8 mouse cellular contexts compared by ENCODE assay signal in the genomic region with DNA sequence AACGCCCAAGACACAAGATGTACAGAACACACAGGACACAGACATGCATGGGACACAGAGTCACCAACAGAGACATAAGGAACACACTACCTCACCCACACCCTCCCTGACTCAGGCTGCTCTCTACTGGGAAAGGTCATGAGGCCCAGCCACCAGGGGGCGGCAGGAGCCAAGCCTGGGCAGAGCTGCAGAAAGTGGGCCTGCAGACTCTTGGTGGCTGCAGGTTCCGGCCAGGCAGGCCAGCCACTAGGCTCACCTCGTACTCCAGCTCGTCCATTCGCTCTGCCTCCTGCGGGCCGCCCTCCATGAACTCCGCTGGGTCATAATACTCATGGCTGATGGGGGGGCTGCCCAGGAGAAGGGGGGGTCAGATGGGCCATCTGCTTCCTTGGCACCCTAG. TPM values are rescaled to one million over a fixed set of nuclear protein-coding genes. Genes with fewer than 3 reads are reported as not detected.
DNase-seq lines count a peak whose midpoint lies in the region; ATAC-seq and TF ChIP-seq lines count a peak whose summit lies in the region.

No protein-coding gene starts in this region.

- no peaks in the 10 kb centered on the region for H3K36me3 ChIP-seq in intestine, embryonic 16.5 days (ENCODE audit: control insufficient read depth, insufficient read depth, low read length)
- no peaks in the 10 kb centered on the region for H3K36me3 ChIP-seq in liver, adult 2 months (ENCODE audit: control insufficient read depth, insufficient read depth, low read length)
- H3K36me3 ChIP-seq in splenic B cell, adult 2 months (ENCODE audit: control insufficient read depth, insufficient read depth, low read length, poor library complexity, severe bottlenecking), result no peaks in the 10 kb centered on the region

- H3K4me1 ChIP-seq in cortical plate, adult 2 months (ENCODE audit: control insufficient read depth, insufficient read depth, low read length), result no peaks in the 10 kb centered on the region
- H3K4me1 ChIP-seq in intestine, embryonic 16.5 days (ENCODE audit: control insufficient read depth, insufficient read depth, low read length), result no peaks in the 10 kb centered on the region
- no peaks in the 10 kb centered on the region for H3K4me1 ChIP-seq in liver, adult 2 months (ENCODE audit: control insufficient read depth, insufficient read depth, low read length)

- no peaks in the 10 kb centered on the region for H3K27me3 ChIP-seq in intestine, embryonic 16.5 days (replicated peaks; ENCODE audit: control insufficient read depth, insufficient read depth, low read length)
- no peaks in the 10 kb centered on the region for H3K27me3 ChIP-seq in liver, adult 2 months (ENCODE audit: control insufficient read depth, insufficient read depth, low read length)
- H3K27me3 ChIP-seq in splenic B cell, adult 2 months (ENCODE audit: control insufficient read depth, insufficient read depth, low read length, poor library complexity, severe bottlenecking), result no peaks in the 10 kb centered on the region

- no peaks in the 10 kb centered on the region for H3K9me3 ChIP-seq in intestine, embryonic 16.5 days (ENCODE audit: control insufficient read depth, low read length)

- H3K27ac ChIP-seq in cortical plate, adult 2 months (ENCODE audit: insufficient read depth, low read length), result no peak overlapping the region
- H3K27ac ChIP-seq in intestine, embryonic 16.5 days (ENCODE audit: low read length), result no peak overlapping the region
- H3K27ac ChIP-seq in liver, adult 2 months (replicated peaks; ENCODE audit: insufficient read depth, low read depth, low read length), result no peak overlapping the region

- H3K9ac ChIP-seq in intestine, embryonic 16.5 days (ENCODE audit: low read depth, low read length), result no peak overlapping the region
- H3K9ac ChIP-seq in liver, adult 2 months (ENCODE audit: low read depth, low read length), result no peak overlapping the region

- H3K4me3 ChIP-seq in cortical plate, adult 2 months (ENCODE audit: insufficient read depth, low read length), result no peak overlapping the region
- H3K4me3 ChIP-seq in intestine, embryonic 16.5 days (ENCODE audit: low read length), result no peak overlapping the region
- H3K4me3 ChIP-seq in liver, adult 2 months (ENCODE audit: insufficient read depth, low read depth, low read length), result no peak overlapping the region

- intact Hi-C loops in gastrocnemius, postnatal 36 days (cut with DNase I), result loop anchor here (2.0 kb wide), 2 partner anchors 96 to 148 kb away; no protein-coding TSS in a partner anchor

- DNase-seq in 3T3-L1 (ENCODE audit: low read depth, low spot score), result peak; percentile 73
- peak; percentile 59 to 72 for DNase-seq in gastrocnemius, postnatal 36 days
- peak; percentile 11 for DNase-seq in liver, adult 2 months (ENCODE audit: extremely low read depth, low read depth, low spot score)
- peak; percentile 11 to 51 for DNase-seq in monocyte, adult 2 months (ENCODE audit: low read depth in 1 of 2, low spot score in 2 of 2)
- DNase-seq in splenic B cell, adult 2 months (ENCODE audit: low read depth, low spot score), result peak; percentile 82

- TF ChIP-seq CTCF in cortical plate, adult 2 months (IDR thresholded peaks at IDR 0.05; ENCODE audit: extremely low read depth, insufficient read depth, low read length), result peak; percentile 50
- TF ChIP-seq CTCF in liver, adult 2 months (IDR thresholded peaks at IDR 0.05; ENCODE audit: low read depth, low read length), result peak; percentile 80

- H3K4me2 ChIP-seq in intestine, embryonic 16.5 days (ENCODE audit: low read depth, low read length), result no peak overlapping the region

- no peaks in the 10 kb centered on the region for H3K79me2 ChIP-seq in liver, adult 2 months (ENCODE audit: control insufficient read depth, insufficient read depth, low read length)

- 37% methylated on average over 9 of the region's 9 CpGs for WGBS in intestine, embryonic 16.5 days
- WGBS in liver, adult 2 months, result 23% methylated on average over 8 of the region's 9 CpGs

- peak; percentile 61 for ATAC-seq in activated CD4-positive, CD25-positive, alpha-beta regulatory T cell, adult 4 months
- peak; percentile 79 for ATAC-seq in intestine, embryonic 16.5 days

- TF ChIP-seq POLR2A in cortical plate, adult 2 months (IDR thresholded peaks at IDR 0.05; ENCODE audit: extremely low read depth, insufficient read depth, low read length), result no peak
- TF ChIP-seq POLR2A in liver, adult 2 months (IDR thresholded peaks at IDR 0.05; ENCODE audit: extremely low read depth, insufficient read depth, low read length), result no peak

RNA-seq across cellular contexts. Expression of gene Ssr4, which starts 11.7 kb away (rescaled TPM):
- 100 to 1,000 TPM; 233 to 244 TPM for polyA plus RNA-seq in activated CD4-positive, CD25-positive, alpha-beta regulatory T cell, adult 4 months (2017; shearing (Covaris generic))
- 148 and 151 TPM in 2 replicates for polyA plus RNA-seq in cortical plate, adult 2 months (2012; rRNA removed)
- 10 to 100 TPM; 69.3 to 83.2 TPM for total RNA-seq in gastrocnemius, postnatal 36 days (2021)
- 269 TPM in 2 replicates for polyA plus RNA-seq in intestine, embryonic 16.5 days (2015; fragmentation: Nextera tagmentation; extraction: Ambion mirVana)
- total RNA-seq in liver, adult 2 months (2014; rRNA removed), result 179 and 195 TPM in 2 replicates
- 309 and 426 TPM in 2 replicates for polyA plus RNA-seq in liver, adult 2 months (2012; rRNA removed)

RNA-seq across cellular contexts. Expression of gene Idh3g, which starts 11.8 kb away (rescaled TPM):
- polyA plus RNA-seq in activated CD4-positive, CD25-positive, alpha-beta regulatory T cell, adult 4 months (2017; shearing (Covaris generic)), result 100 to 1,000 TPM; 167 to 173 TPM
- 609 and 638 TPM in 2 replicates for polyA plus RNA-seq in cortical plate, adult 2 months (2012; rRNA removed)
- 100 to 1,000 TPM; 401 to 409 TPM for total RNA-seq in gastrocnemius, postnatal 36 days (2021)
- polyA plus RNA-seq in intestine, embryonic 16.5 days (2015; fragmentation: Nextera tagmentation; extraction: Ambion mirVana), result 267 and 269 TPM in 2 replicates
- total RNA-seq in liver, adult 2 months (2014; rRNA removed), result 81.1 and 84.7 TPM in 2 replicates
- polyA plus RNA-seq in liver, adult 2 months (2012; rRNA removed), result 130 and 161 TPM in 2 replicates

RNA-seq across cellular contexts. Expression of gene Srpk3, which starts 24.3 kb away (rescaled TPM):
- 1 to 10 TPM in 1 of 2 experiments, not detected in 1; 1.7 TPM for polyA plus RNA-seq in activated CD4-positive, CD25-positive, alpha-beta regulatory T cell, adult 4 months (2017; shearing (Covaris generic))
- 21.1 and 23.5 TPM in 2 replicates for polyA plus RNA-seq in cortical plate, adult 2 months (2012; rRNA removed)
- 10 to 100 TPM; 43.5 to 47.5 TPM for total RNA-seq in gastrocnemius, postnatal 36 days (2021)
- polyA plus RNA-seq in intestine, embryonic 16.5 days (2015; fragmentation: Nextera tagmentation; extraction: Ambion mirVana), result 0.99 and 1.9 TPM in 2 replicates
- 0.27 TPM in 1 of 2 replicates, not detected in the other for total RNA-seq in liver, adult 2 months (2014; rRNA removed)
- 0.16 and 0.72 TPM in 2 replicates for polyA plus RNA-seq in liver, adult 2 months (2012; rRNA removed)

RNA-seq across cellular contexts. Expression of gene Pdzd4, which starts 26.3 kb away (rescaled TPM):
- polyA plus RNA-seq in activated CD4-positive, CD25-positive, alpha-beta regulatory T cell, adult 4 months (2017; shearing (Covaris generic)), result under 1 TPM; 0.11 to 0.13 TPM
- 86.2 and 93.6 TPM in 2 replicates for polyA plus RNA-seq in cortical plate, adult 2 months (2012; rRNA removed)
- under 1 TPM; 0.56 to 0.96 TPM for total RNA-seq in gastrocnemius, postnatal 36 days (2021)
- polyA plus RNA-seq in intestine, embryonic 16.5 days (2015; fragmentation: Nextera tagmentation; extraction: Ambion mirVana), result 0.39 and 0.53 TPM in 2 replicates
- total RNA-seq in liver, adult 2 months (2014; rRNA removed), result 0.09 and 0.20 TPM in 2 replicates
- 0.09 and 0.16 TPM in 2 replicates for polyA plus RNA-seq in liver, adult 2 months (2012; rRNA removed)

RNA-seq across cellular contexts. Expression of gene Plxnb3, which starts 41.6 kb away (rescaled TPM):
- not detected for polyA plus RNA-seq in activated CD4-positive, CD25-positive, alpha-beta regulatory T cell, adult 4 months (2017; shearing (Covaris generic))
- 17.3 and 20.3 TPM in 2 replicates for polyA plus RNA-seq in cortical plate, adult 2 months (2012; rRNA removed)
- under 1 TPM; 0.64 TPM for total RNA-seq in gastrocnemius, postnatal 36 days (2021)
- 0.33 and 0.46 TPM in 2 replicates for polyA plus RNA-seq in intestine, embryonic 16.5 days (2015; fragmentation: Nextera tagmentation; extraction: Ambion mirVana)
- 0.07 and 0.09 TPM in 2 replicates for total RNA-seq in liver, adult 2 months (2014; rRNA removed)
- 0.15 and 0.20 TPM in 2 replicates for polyA plus RNA-seq in liver, adult 2 months (2012; rRNA removed)

Comparison
In these comparisons a context has a peak if more than half of its experiments do, and no peak if none do; other contexts are left out.
1. DNase-seq: peak in every context shown above with its lines; median percentile 82 in splenic B cell, adult 2 months; 73 in 3T3-L1; 66 in gastrocnemius, postnatal 36 days; 31 in monocyte, adult 2 months; 11 in liver, adult 2 months.